Mouse (Mus musculus): Measurements from ENCODE around the gene Notch2. TPM values are rescaled to one million over a fixed set of nuclear protein-coding genes. Genes with fewer than 3 reads are reported as not detected.
A peak's percentile ranks its signal among the peaks of the same experiment; 100 is the strongest.

Gene Notch2
- polyA plus RNA-seq, 1 experiment from 2014 or later, result 10.6 TPM

DNA sequence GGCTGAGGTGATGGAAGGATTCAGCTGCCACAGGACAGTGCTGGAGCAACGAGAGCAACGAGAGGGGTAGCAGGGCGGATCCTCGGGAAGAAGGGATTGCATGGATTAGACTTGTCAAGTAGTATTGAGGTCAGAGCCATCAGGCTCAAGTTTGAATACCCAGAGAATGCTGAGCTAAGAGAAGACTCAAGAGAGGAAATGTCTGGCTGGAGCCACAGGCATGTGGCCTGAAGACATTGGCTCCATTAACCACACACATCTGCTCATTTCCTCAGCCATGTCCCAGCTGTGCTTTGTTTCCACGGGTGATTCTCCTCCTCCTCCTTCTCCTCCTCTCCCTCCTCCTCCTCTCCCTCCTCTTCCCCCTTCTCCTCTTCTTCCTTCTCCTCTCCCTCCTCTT lies 186.4 kb downstream of the Notch2 start:
- Histone ChIP-seq H3K4me3 (ENCODE audit: low read depth, low read length) (no peak overlapping the region), H3K36me3 (ENCODE audit: control insufficient read depth, insufficient read depth, low read length) (no peaks in the 10 kb centered on the region), H3K9ac (ENCODE audit: low read length) (no peak overlapping the region), H3K4me1 (replicated peaks; ENCODE audit: control insufficient read depth, insufficient read depth) (no peaks in the 10 kb centered on the region), H3K27me3 (ENCODE audit: control insufficient read depth, insufficient read depth, low read length) (no peaks in the 10 kb centered on the region), H3K4me2 (replicated peaks; ENCODE audit: low read depth) (no peak overlapping the region), H3K9me3 (ENCODE audit: control insufficient read depth, low read length) (no peaks in the 10 kb centered on the region), H3K27ac (replicated peaks) (no peak overlapping the region)
- ATAC-seq (ENCODE audit: low FRiP score, low TSS enrichment) (peak; percentile 41; the same call in 1 of the 2 replicates), DNase-seq (ENCODE audit: low spot score) (no peak)
- TF ChIP-seq CTCF (IDR thresholded peaks at IDR 0.05; ENCODE audit: low read depth), result no peak
- no peak for TF ChIP-seq EP300 (optimal IDR thresholded peaks at IDR 0.05)
- 43% methylated on average over 5 of the region's 5 CpGs for WGBS

Other genes with a start within 250 kb of the Notch2 start
- gene Pde4dip, start 124.8 kb upstream of the Notch2 start, polyA plus RNA-seq (2015; fragmentation: Nextera tagmentation; extraction: Ambion mirVana), result 9.3 and 9.9 TPM in 2 replicates
- gene Sec22b, start 112.3 kb upstream of the Notch2 start, polyA plus RNA-seq (2015; fragmentation: Nextera tagmentation; extraction: Ambion mirVana), result 88.6 and 90.6 TPM in 2 replicates
- not detected in 2 replicates for gene Adam30, start 147.1 kb downstream of the Notch2 start, polyA plus RNA-seq (2015; fragmentation: Nextera tagmentation; extraction: Ambion mirVana)
- not detected in 2 replicates for gene Reg4, start 208.6 kb downstream of the Notch2 start, polyA plus RNA-seq (2015; fragmentation: Nextera tagmentation; extraction: Ambion mirVana)

All from stomach, postnatal 0 days (tissue).